Mouse (Mus musculus): ENCODE data around the gene Ugt1a9. TPM values are rescaled to one million over a fixed set of nuclear protein-coding genes. Genes with fewer than 3 reads are reported as not detected.

The Ugt1a9 gene
- polyA plus RNA-seq, 1 experiment: not detected

DNA sequence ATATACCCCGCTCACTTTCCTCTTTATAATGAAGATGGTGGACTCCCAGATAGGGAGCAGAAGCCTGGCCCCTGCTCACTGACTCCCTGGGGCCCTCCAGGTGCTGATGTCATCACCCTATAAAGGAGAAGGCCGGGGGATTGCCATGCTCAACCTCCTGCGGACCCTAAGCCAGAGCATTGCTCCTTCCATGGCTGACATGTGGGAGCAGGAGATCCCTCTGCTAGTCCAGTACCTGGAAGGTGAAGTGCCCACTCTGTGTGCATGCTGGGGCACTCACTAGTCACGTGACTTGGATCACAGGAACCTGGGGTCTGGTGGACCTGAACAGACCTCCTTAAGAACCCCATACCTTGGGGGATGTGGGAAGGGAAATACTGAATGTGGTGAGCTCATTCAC is 170.0 kb downstream of the Ugt1a9 start:
- Histone ChIP-seq H3K4me1 (ENCODE audit: control insufficient read depth, insufficient read depth, low read length) (no peaks in the 10 kb centered on the region), H3K4me3 (replicated peaks; ENCODE audit: control insufficient read depth, low read depth, low read length) (no peak overlapping the region), H3K27ac (ENCODE audit: control insufficient read depth, insufficient read depth, low read depth, low read length, poor library complexity) (no peak overlapping the region)
- 61% methylated on average over 4 of the region's 4 CpGs for WGBS
- no peak for TF ChIP-seq POLR2A (IDR thresholded peaks at IDR 0.05; ENCODE audit: borderline replicate concordance, control insufficient read depth, low read depth, low read length)
- TF ChIP-seq CTCF (IDR thresholded peaks at IDR 0.05; ENCODE audit: control insufficient read depth, insufficient read depth, low read length): no peak

DNA sequence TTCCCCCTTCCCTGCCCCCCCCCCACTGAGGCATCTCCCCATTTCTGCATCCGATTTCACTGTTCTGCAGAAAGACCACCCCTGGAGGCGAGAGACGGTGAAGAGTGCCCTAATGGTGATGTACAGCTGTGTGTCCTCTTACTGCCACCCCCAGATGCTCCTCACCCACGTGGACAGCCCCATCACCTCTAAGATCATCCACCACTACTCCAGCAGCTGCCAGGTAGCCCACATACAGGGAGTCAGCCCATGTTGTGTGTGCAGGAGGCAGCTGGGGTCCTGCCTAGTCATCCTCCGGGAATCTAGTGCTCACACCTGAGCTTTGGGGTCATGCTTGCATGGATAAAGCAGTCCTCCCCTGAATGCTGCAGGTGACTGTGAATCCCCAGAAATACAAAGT is 173.3 kb downstream of the Ugt1a9 start:
- H3K4me3 ChIP-seq (replicated peaks; ENCODE audit: control insufficient read depth, low read depth, low read length): no peak overlapping the region
- 62% methylated on average over 5 of the region's 5 CpGs for whole genome bisulfite sequencing
- H3K27ac ChIP-seq (ENCODE audit: control insufficient read depth, insufficient read depth, low read depth, low read length, poor library complexity): no peak overlapping the region
- TF ChIP-seq CTCF (IDR thresholded peaks at IDR 0.05; ENCODE audit: control insufficient read depth, insufficient read depth, low read length): no peak
- no peak for TF ChIP-seq POLR2A (IDR thresholded peaks at IDR 0.05; ENCODE audit: borderline replicate concordance, control insufficient read depth, low read depth, low read length)
- 0 out of 2 replicates have a peak, but pooled peaks cover 1% of the 10 kb centered on the region for H3K4me1 ChIP-seq (ENCODE audit: control insufficient read depth, insufficient read depth, low read length)

GRCm38 (mm10) chr1:88245881-88246280 is 175.3 kb downstream of the Ugt1a9 start:
- H3K4me3 ChIP-seq (replicated peaks; ENCODE audit: control insufficient read depth, low read depth, low read length): no peak overlapping the region
- 74% methylated on average over 6 of the region's 6 CpGs for WGBS
- no peak overlapping the region for H3K27ac ChIP-seq (ENCODE audit: control insufficient read depth, insufficient read depth, low read depth, low read length, poor library complexity)
- 0 out of 2 replicates have a peak, but pooled peaks cover 1% of the 10 kb centered on the region for H3K4me1 ChIP-seq (ENCODE audit: control insufficient read depth, insufficient read depth, low read length)
- TF ChIP-seq CTCF (IDR thresholded peaks at IDR 0.05; ENCODE audit: control insufficient read depth, insufficient read depth, low read length): no peak
- TF ChIP-seq POLR2A (IDR thresholded peaks at IDR 0.05; ENCODE audit: borderline replicate concordance, control insufficient read depth, low read depth, low read length): no peak

DNA sequence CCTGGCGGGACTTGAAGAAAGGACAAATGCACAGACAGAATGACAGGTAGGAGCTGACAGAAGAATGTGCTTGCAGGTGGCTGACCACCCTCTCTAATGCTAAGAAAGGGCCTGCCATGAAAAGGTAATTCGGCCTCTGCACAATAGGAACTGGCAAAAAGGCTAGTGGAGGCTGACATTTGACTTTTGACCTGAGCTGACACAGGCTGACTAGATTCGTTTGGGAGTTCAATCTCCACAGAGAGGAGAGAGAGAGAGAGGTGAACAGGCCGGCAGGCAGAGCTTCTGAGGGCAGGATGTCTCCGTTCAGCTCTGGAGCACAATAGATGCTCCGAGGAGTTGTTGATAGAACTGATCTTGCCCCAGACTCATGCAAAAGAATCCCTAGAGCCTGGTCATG is 175.8 kb downstream of the Ugt1a9 start:
- no peak overlapping the region for H3K27ac ChIP-seq (ENCODE audit: control insufficient read depth, insufficient read depth, low read depth, low read length, poor library complexity)
- 45% methylated on average over 6 of the region's 6 CpGs for WGBS
- no peak overlapping the region for H3K4me3 ChIP-seq (replicated peaks; ENCODE audit: control insufficient read depth, low read depth, low read length)
- TF ChIP-seq CTCF (IDR thresholded peaks at IDR 0.05; ENCODE audit: control insufficient read depth, insufficient read depth, low read length): no peak
- TF ChIP-seq POLR2A (IDR thresholded peaks at IDR 0.05; ENCODE audit: borderline replicate concordance, control insufficient read depth, low read depth, low read length): no peak
- 0 out of 2 replicates have a peak, but pooled peaks cover 1% of the 10 kb centered on the region for H3K4me1 ChIP-seq (ENCODE audit: control insufficient read depth, insufficient read depth, low read length)

- no peak for TF ChIP-seq POLR2A (IDR thresholded peaks at IDR 0.05; ENCODE audit: borderline replicate concordance, control insufficient read depth, low read depth, low read length)
- no peak for TF ChIP-seq CTCF (IDR thresholded peaks at IDR 0.05; ENCODE audit: control insufficient read depth, insufficient read depth, low read length)
- H3K27ac ChIP-seq (ENCODE audit: control insufficient read depth, insufficient read depth, low read depth, low read length, poor library complexity): no peak overlapping the region
- H3K4me3 ChIP-seq (replicated peaks; ENCODE audit: control insufficient read depth, low read depth, low read length): no peak overlapping the region
- H3K4me1 ChIP-seq (ENCODE audit: control insufficient read depth, insufficient read depth, low read length): 0 out of 2 replicates have a peak, but pooled peaks cover 1% of the 10 kb centered on the region
- whole genome bisulfite sequencing: 51% methylated on average over 2 of the region's 2 CpGs
Measured at GRCm38 (mm10) chr1:88247660-88248059, 177.1 kb downstream of the Ugt1a9 start.

DNA sequence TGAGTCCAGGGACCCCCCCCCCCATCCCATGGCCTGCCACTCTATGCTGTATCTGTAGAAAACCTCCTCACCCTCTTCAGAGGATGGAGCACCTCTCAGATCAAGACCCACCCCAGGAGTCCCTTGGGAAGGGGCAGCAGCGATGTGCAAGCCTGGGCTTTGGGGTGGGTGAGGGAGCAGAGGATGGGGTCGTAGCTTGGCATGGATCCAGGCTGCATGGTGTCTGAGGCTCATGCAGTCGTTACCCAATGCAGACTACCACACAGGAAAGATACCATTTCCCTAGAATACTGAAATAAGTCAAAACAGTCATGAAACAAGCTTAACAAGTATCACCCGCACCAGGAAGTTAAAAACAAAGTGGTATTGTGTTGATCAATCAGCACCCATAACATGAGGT is 178.1 kb downstream of the Ugt1a9 start:
- TF ChIP-seq POLR2A (IDR thresholded peaks at IDR 0.05; ENCODE audit: borderline replicate concordance, control insufficient read depth, low read depth, low read length) (no peak), CTCF (IDR thresholded peaks at IDR 0.05; ENCODE audit: control insufficient read depth, insufficient read depth, low read length) (no peak)
- WGBS: 46% methylated on average over 4 of the region's 4 CpGs
- peaks cover 1% of the 10 kb centered on the region; the same call in 1 of the 2 replicates for H3K4me1 ChIP-seq (ENCODE audit: control insufficient read depth, insufficient read depth, low read length)

GRCm38 (mm10) chr1:88249596-88249995 is 179.0 kb downstream of the Ugt1a9 start:
- no peak for TF ChIP-seq CTCF (IDR thresholded peaks at IDR 0.05; ENCODE audit: control insufficient read depth, insufficient read depth, low read length)
- no peak for TF ChIP-seq POLR2A (IDR thresholded peaks at IDR 0.05; ENCODE audit: borderline replicate concordance, control insufficient read depth, low read depth, low read length)
- Histone ChIP-seq H3K4me3 (replicated peaks; ENCODE audit: control insufficient read depth, low read depth, low read length) (no peak overlapping the region), H3K4me1 (ENCODE audit: control insufficient read depth, insufficient read depth, low read length) (peaks cover 1% of the 10 kb centered on the region; the same call in 1 of the 2 replicates), H3K27ac (ENCODE audit: control insufficient read depth, insufficient read depth, low read depth, low read length, poor library complexity) (no peak overlapping the region)
- 74% methylated on average over 7 of the region's 7 CpGs for WGBS

More for the DNA sequence above, 178.1 kb downstream of the Ugt1a9 start:
- Histone ChIP-seq H3K4me3 (replicated peaks; ENCODE audit: control insufficient read depth, low read depth, low read length) (no peak overlapping the region), H3K27ac (ENCODE audit: control insufficient read depth, insufficient read depth, low read depth, low read length, poor library complexity) (no peak overlapping the region)

GRCm38 (mm10) chr1:88250023-88250422 is 179.4 kb downstream of the Ugt1a9 start:
- Histone ChIP-seq H3K4me1 (ENCODE audit: control insufficient read depth, insufficient read depth, low read length) (peaks cover 1% of the 10 kb centered on the region; the same call in 1 of the 2 replicates), H3K4me3 (replicated peaks; ENCODE audit: control insufficient read depth, low read depth, low read length) (no peak overlapping the region), H3K27ac (ENCODE audit: control insufficient read depth, insufficient read depth, low read depth, low read length, poor library complexity) (no peak overlapping the region)
- 75% methylated on average over 5 of the region's 5 CpGs for WGBS
- no peak for TF ChIP-seq POLR2A (IDR thresholded peaks at IDR 0.05; ENCODE audit: borderline replicate concordance, control insufficient read depth, low read depth, low read length)
- TF ChIP-seq CTCF (IDR thresholded peaks at IDR 0.05; ENCODE audit: control insufficient read depth, insufficient read depth, low read length): no peak

GRCm38 (mm10) chr1:88253106-88253505 is 182.5 kb downstream of the Ugt1a9 start:
- 52% methylated on average over 8 of the region's 8 CpGs for WGBS
- no peak overlapping the region for H3K4me3 ChIP-seq (replicated peaks; ENCODE audit: control insufficient read depth, low read depth, low read length)
- TF ChIP-seq POLR2A (IDR thresholded peaks at IDR 0.05; ENCODE audit: borderline replicate concordance, control insufficient read depth, low read depth, low read length) (no peak), CTCF (IDR thresholded peaks at IDR 0.05; ENCODE audit: control insufficient read depth, insufficient read depth, low read length) (no peak)
- H3K4me1 ChIP-seq (ENCODE audit: control insufficient read depth, insufficient read depth, low read length): peaks cover 1% of the 10 kb centered on the region; the same call in 1 of the 2 replicates
- H3K27ac ChIP-seq (ENCODE audit: control insufficient read depth, insufficient read depth, low read depth, low read length, poor library complexity): no peak overlapping the region
